Mouse (Mus musculus) myocyte (in vitro differentiated cells): Measurements from ENCODE around the gene Gm20388.

Experiments used
- CEBPB ChIP-seq: IDR thresholded peaks from 2 replicates; pipeline ENCODE4 v1.6.1; 2011; ENCODE audit warnings: mild to moderate bottlenecking, moderate library complexity; ENCODE audit not compliant: poor library complexity, insufficient read depth, severe bottlenecking
- E2F4 ChIP-seq: IDR thresholded peaks from one replicate; pipeline ENCODE4 v1.6.1; 2011; ENCODE audit warnings: mild to moderate bottlenecking, control low read depth, moderate library complexity; ENCODE audit not compliant: insufficient read depth
- MAX ChIP-seq: IDR thresholded peaks from one replicate; pipeline ENCODE4 v1.6.1; 2011; ENCODE audit warnings: low read depth, mild to moderate bottlenecking, control low read depth
- POLR2A ChIP-seq: IDR thresholded peaks from one replicate; pipeline ENCODE4 v1.6.1; 2011; ENCODE audit warnings: low read depth, mild to moderate bottlenecking, control low read depth, moderate library complexity; ENCODE audit not compliant: insufficient read length
- TCF12 ChIP-seq: IDR thresholded peaks from one replicate; pipeline ENCODE4 v1.6.1; 2011; ENCODE audit warnings: mild to moderate bottlenecking, control low read depth; ENCODE audit not compliant: poor library complexity, insufficient read depth, severe bottlenecking
- USF1 ChIP-seq: IDR thresholded peaks from one replicate; pipeline ENCODE4 v1.6.1; 2011; ENCODE audit warnings: low read depth, mild to moderate bottlenecking, control low read depth, moderate library complexity

DNA sequence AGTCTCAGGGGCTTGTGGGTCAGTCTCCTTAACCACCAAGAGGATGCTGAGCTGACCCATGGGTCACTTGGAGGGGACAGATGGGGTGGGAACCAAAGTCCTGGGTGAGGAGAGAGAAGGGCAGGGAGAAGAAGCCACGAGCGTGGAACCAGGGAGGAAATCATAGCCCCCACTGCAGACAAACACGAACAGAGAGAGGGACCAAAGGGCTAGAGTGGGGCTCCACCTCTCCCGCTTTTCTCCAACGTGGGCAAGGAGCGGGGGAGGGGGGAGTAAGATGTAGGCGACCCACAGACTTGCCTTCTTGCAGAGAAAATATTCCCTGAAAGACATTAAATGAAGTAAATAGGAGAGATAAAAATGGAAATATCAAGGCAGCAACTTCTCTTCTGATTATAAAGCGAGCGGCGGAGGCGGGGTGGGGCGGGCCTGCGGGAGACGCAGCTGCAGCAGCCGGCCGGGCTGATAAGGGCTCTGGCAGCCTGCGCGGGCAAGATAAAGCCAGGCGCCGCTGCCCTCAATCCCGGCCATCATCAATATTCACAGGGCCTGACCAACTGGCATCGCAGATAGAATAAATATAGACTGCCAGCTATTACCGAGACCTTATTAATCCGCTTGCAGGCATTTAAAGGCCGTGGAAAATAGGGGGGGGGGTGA, 2809.6 kb downstream of the Gm20388 start:
- TF ChIP-seq MAX (no peak), POLR2A (no peak), E2F4 (no peak), CEBPB (no peak), USF1 (no peak), TCF12 (no peak)
